Mouse (Mus musculus) megakaryocyte, adult 5-6 weeks (primary cell): ENCODE results near the gene Pias4. TPM values are rescaled to one million over a fixed set of nuclear protein-coding genes. Genes with fewer than 3 reads are reported as not detected.

Experiments used
- total RNA-seq, 2 experiments: library from RNA; stranded (forward) in 1 of 2; stranded (reverse) in 1 of 2; fragments of 153-499, 151-499 nt in 1 of 2; fragments of 221-1000, 200-1000 nt in 1 of 2; gene quantifications; 2 replicates each; pipeline versions ENCODE4 v1.2.3 to v1.2.4; 2015 to 2017

Pias4 gene
- total RNA-seq, 2 experiments from 2014 or later = 10.1 to 13.3 TPM

Other genes starting within 250 kb of the Pias4 start
Only the 30 nearest of the 32 such genes appear.
- 0.11 TPM in 1 of 2 replicates, not detected in the other for gene Gng7, start 153.0 kb downstream of the Pias4 start, total RNA-seq (2015)
- 0.26 TPM in 1 of 2 replicates, not detected in the other for gene Gng7, start 153.0 kb downstream of the Pias4 start, total RNA-seq (2017)
- gene Diras1, start 142.3 kb downstream of the Pias4 start, total RNA-seq (2015) = not detected in 2 replicates
- 0.20 TPM in 1 of 2 replicates, not detected in the other for gene Diras1, start 142.3 kb downstream of the Pias4 start, total RNA-seq (2017)
- 3.9 and 6.0 TPM in 2 replicates for gene Slc39a3, start 130.5 kb downstream of the Pias4 start, total RNA-seq (2015)
- 6.2 and 10.2 TPM in 2 replicates for gene Slc39a3, start 130.5 kb downstream of the Pias4 start, total RNA-seq (2017)
- 30.3 and 30.7 TPM in 2 replicates for gene Sgta, start 107.7 kb downstream of the Pias4 start, total RNA-seq (2015)
- gene Sgta, start 107.7 kb downstream of the Pias4 start, total RNA-seq (2017) = 33.3 and 38.7 TPM in 2 replicates
- gene Thop1, start 97.9 kb downstream of the Pias4 start, total RNA-seq (2015) = 0.82 and 1.5 TPM in 2 replicates
- 3.4 and 4.3 TPM in 2 replicates for gene Thop1, start 97.9 kb downstream of the Pias4 start, total RNA-seq (2017)
- 0.50 and 0.58 TPM in 2 replicates for gene Creb3l3, start 69.0 kb downstream of the Pias4 start, total RNA-seq (2015)
- gene Creb3l3, start 69.0 kb downstream of the Pias4 start, total RNA-seq (2017) = 0.40 and 0.89 TPM in 2 replicates
- 33.9 and 40.6 TPM in 2 replicates for gene Map2k2, start 62.0 kb downstream of the Pias4 start, total RNA-seq (2015)
- 38.2 and 47.8 TPM in 2 replicates for gene Map2k2, start 62.0 kb downstream of the Pias4 start, total RNA-seq (2017)
- 25.0 and 27.0 TPM in 2 replicates for gene Zbtb7a, start 32.7 kb downstream of the Pias4 start, total RNA-seq (2015)
- gene Zbtb7a, start 32.7 kb downstream of the Pias4 start, total RNA-seq (2017) = 8.8 and 14.5 TPM in 2 replicates
- 394 and 408 TPM in 2 replicates for gene Eef2, start 8.7 kb upstream of the Pias4 start, total RNA-seq (2015)
- gene Eef2, start 8.7 kb upstream of the Pias4 start, total RNA-seq (2017) = 983 and 1,066 TPM in 2 replicates
- gene Dapk3, start 15.1 kb upstream of the Pias4 start, total RNA-seq (2015) = 9.8 and 12.7 TPM in 2 replicates
- 27.5 and 36.6 TPM in 2 replicates for gene Dapk3, start 15.1 kb upstream of the Pias4 start, total RNA-seq (2017)
- not detected in 2 replicates for gene 4930442H23Rik, start 15.9 kb upstream of the Pias4 start, total RNA-seq (2015)
- not detected in 2 replicates for gene 4930442H23Rik, start 15.9 kb upstream of the Pias4 start, total RNA-seq (2017)
- not detected in 2 replicates for gene Nmrk2, start 34.1 kb upstream of the Pias4 start, total RNA-seq (2015)
- gene Nmrk2, start 34.1 kb upstream of the Pias4 start, total RNA-seq (2017) = not detected in 2 replicates
- gene Atcay, start 62.9 kb upstream of the Pias4 start, total RNA-seq (2015) = not detected in 2 replicates
- not detected in 2 replicates for gene Atcay, start 62.9 kb upstream of the Pias4 start, total RNA-seq (2017)
- gene Zfr2, start 65.2 kb upstream of the Pias4 start, total RNA-seq (2015) = not detected in 2 replicates
- 0.16 and 0.26 TPM in 2 replicates for gene Zfr2, start 65.2 kb upstream of the Pias4 start, total RNA-seq (2017)
- 5.4 and 5.9 TPM in 2 replicates for gene Matk, start 85.0 kb upstream of the Pias4 start, total RNA-seq (2015)
- gene Matk, start 85.0 kb upstream of the Pias4 start, total RNA-seq (2017) = 7.5 and 8.1 TPM in 2 replicates
- 52.1 and 67.0 TPM in 2 replicates for gene Mrpl54, start 99.0 kb upstream of the Pias4 start, total RNA-seq (2015)
- gene Mrpl54, start 99.0 kb upstream of the Pias4 start, total RNA-seq (2017) = 97.4 and 154 TPM in 2 replicates
- gene Apba3, start 99.0 kb upstream of the Pias4 start, total RNA-seq (2015) = 16.4 and 20.2 TPM in 2 replicates
- gene Apba3, start 99.0 kb upstream of the Pias4 start, total RNA-seq (2017) = 11.5 and 15.0 TPM in 2 replicates
- 3.4 and 3.7 TPM in 2 replicates for gene Tjp3, start 123.7 kb upstream of the Pias4 start, total RNA-seq (2015)
- gene Tjp3, start 123.7 kb upstream of the Pias4 start, total RNA-seq (2017) = 5.0 and 6.5 TPM in 2 replicates
- 28.0 and 31.7 TPM in 2 replicates for gene Pip5k1c, start 125.0 kb upstream of the Pias4 start, total RNA-seq (2015)
- gene Pip5k1c, start 125.0 kb upstream of the Pias4 start, total RNA-seq (2017) = 40.4 and 46.1 TPM in 2 replicates
- 4.5 and 7.4 TPM in 2 replicates for gene Cactin, start 153.2 kb upstream of the Pias4 start, total RNA-seq (2015)
- gene Cactin, start 153.2 kb upstream of the Pias4 start, total RNA-seq (2017) = 16.2 and 20.6 TPM in 2 replicates
- gene Tbxa2r, start 160.8 kb upstream of the Pias4 start, total RNA-seq (2015) = 0.34 and 0.85 TPM in 2 replicates
- 0.07 and 0.28 TPM in 2 replicates for gene Tbxa2r, start 160.8 kb upstream of the Pias4 start, total RNA-seq (2017)
- not detected in 2 replicates for gene Gipc3, start 175.3 kb upstream of the Pias4 start, total RNA-seq (2015)
- not detected in 2 replicates for gene Gipc3, start 175.3 kb upstream of the Pias4 start, total RNA-seq (2017)
- 27.4 and 33.0 TPM in 2 replicates for gene Hmg20b, start 182.6 kb upstream of the Pias4 start, total RNA-seq (2015)
- gene Hmg20b, start 182.6 kb upstream of the Pias4 start, total RNA-seq (2017) = 18.1 and 24.5 TPM in 2 replicates
- 4.1 and 4.6 TPM in 2 replicates for gene Mfsd12, start 189.6 kb upstream of the Pias4 start, total RNA-seq (2015)
- 7.4 TPM in 2 replicates for gene Mfsd12, start 189.6 kb upstream of the Pias4 start, total RNA-seq (2017)
- gene 4930404N11Rik, start 197.9 kb upstream of the Pias4 start, total RNA-seq (2015) = 0.49 and 1.3 TPM in 2 replicates
- 0.37 and 0.49 TPM in 2 replicates for gene 4930404N11Rik, start 197.9 kb upstream of the Pias4 start, total RNA-seq (2017)
- gene Fzr1, start 210.6 kb upstream of the Pias4 start, total RNA-seq (2015) = 22.7 and 23.8 TPM in 2 replicates
- 20.9 and 24.0 TPM in 2 replicates for gene Fzr1, start 210.6 kb upstream of the Pias4 start, total RNA-seq (2017)
- 5.4 and 5.7 TPM in 2 replicates for gene Dohh, start 216.5 kb upstream of the Pias4 start, total RNA-seq (2015)
- gene Dohh, start 216.5 kb upstream of the Pias4 start, total RNA-seq (2017) = 21.9 and 42.4 TPM in 2 replicates
- 0.83 and 2.9 TPM in 2 replicates for gene Gm48551, start 216.5 kb upstream of the Pias4 start, total RNA-seq (2015)
- gene Gm48551, start 216.5 kb upstream of the Pias4 start, total RNA-seq (2017) = 0.33 TPM in 1 of 2 replicates, not detected in the other
- gene Gm48552, start 221.1 kb upstream of the Pias4 start, total RNA-seq (2015) = not detected in 2 replicates
- gene Gm48552, start 221.1 kb upstream of the Pias4 start, total RNA-seq (2017) = 0.26 and 1.4 TPM in 2 replicates
- 30.6 and 34.0 TPM in 2 replicates for gene Smim24, start 225.1 kb upstream of the Pias4 start, total RNA-seq (2015)
- 6.5 and 11.5 TPM in 2 replicates for gene Smim24, start 225.1 kb upstream of the Pias4 start, total RNA-seq (2017)